Mouse (Mus musculus): Measurements from ENCODE around the gene Cacna2d2.

GRCm38 (mm10) chr9:107448805-107449517, 49.5 kb downstream of the Cacna2d2 start:
- TF ChIP-seq CTCF (conservative IDR thresholded peaks at IDR 0.05; ENCODE audit: low read length) = no peak
- TF ChIP-seq NANOG (IDR thresholded peaks at IDR 0.05; ENCODE audit: borderline replicate concordance, low read length) = no peak
